Mouse (Mus musculus) G1E (cell line): Measurements from ENCODE around the gene Tes.

Experiments used
- CTCF ChIP-seq: IDR thresholded peaks from 2 replicates; pipeline ENCODE4 v1.5.1; 2012; ENCODE audit warnings: low read depth, low read length, inconsistent platforms, mixed read lengths
- GATA1 ChIP-seq: IDR thresholded peaks from 2 replicates; pipeline ENCODE4 v1.6.1; 2012; ENCODE audit warnings: borderline replicate concordance, low read length, inconsistent platforms, mixed read lengths

GRCm38 (mm10) chr6:17140021-17140420 lies 75.1 kb downstream of the Tes start:
- TF ChIP-seq CTCF (no peak), GATA1 (no peak)
